Mouse (Mus musculus): ENCODE data around the gene Rnase9. TPM values are rescaled to one million over a fixed set of nuclear protein-coding genes. Genes with fewer than 3 reads are reported as not detected.

Gene Rnase9
- total RNA-seq, 2 experiments from 2014 or later = not detected

GRCm38 (mm10) chr14:50997999-50998666 lies 43.5 kb downstream of the Rnase9 start:
- intact Hi-C loops (cut with DNase I; ENCODE audit: low total_unique reads) = no loop called here
- no peak for DNase-seq

- no peak for DNase-seq
- intact Hi-C loops (cut with DNase I; ENCODE audit: low total_unique reads) = no loop called here
These were observed 44.6 kb downstream of the Rnase9 start for GRCm38 (mm10) chr14:50997088-50997487.

GRCm38 (mm10) chr14:50991037-50991436 lies 50.6 kb downstream of the Rnase9 start:
- DNase-seq = no peak
- intact Hi-C loops (cut with DNase I; ENCODE audit: low total_unique reads) = no loop called here

Other genes with a start within 250 kb of the Rnase9 start
- under 1 TPM in 1 of 2 experiments, not detected in 1; 0.72 TPM for gene Ccnb1ip1, start 234.1 kb downstream of the Rnase9 start, total RNA-seq (2021)
- gene Parp2, start 234.0 kb downstream of the Rnase9 start, total RNA-seq (2021) = 1 to 10 TPM; 9.3 to 10.0 TPM
- gene Tep1, start 171.3 kb downstream of the Rnase9 start, total RNA-seq (2021) = 10 to 100 TPM in 1 of 2 experiments, 1 to 10 TPM in 1; 9.4 to 10.3 TPM
- 100 to 1,000 TPM; 101 to 192 TPM for gene Klhl33, start 144.4 kb downstream of the Rnase9 start, total RNA-seq (2021)
- 10 to 100 TPM; 40.0 to 42.1 TPM for gene Osgep, start 117.0 kb downstream of the Rnase9 start, total RNA-seq (2021)
- gene Apex1, start 116.9 kb downstream of the Rnase9 start, total RNA-seq (2021) = 10 to 100 TPM; 32.7 to 33.4 TPM
- gene Pip4p1, start 111.0 kb downstream of the Rnase9 start, total RNA-seq (2021) = 10 to 100 TPM; 12.6 to 16.4 TPM
- 1 to 10 TPM; 4.6 to 6.8 TPM for gene Pnp, start 110.8 kb downstream of the Rnase9 start, total RNA-seq (2021)
- gene Gm49342, start 97.4 kb downstream of the Rnase9 start, total RNA-seq (2021) = 1 to 10 TPM; 4.6 to 6.6 TPM
- under 1 TPM; 0.29 to 0.49 TPM for gene Pnp2, start 85.9 kb downstream of the Rnase9 start, total RNA-seq (2021)
- gene Rnase10, start 34.1 kb downstream of the Rnase9 start, total RNA-seq (2021) = not detected
- gene Rnase11, start 8.3 kb upstream of the Rnase9 start, total RNA-seq (2021) = not detected
- gene Rnase12, start 15.8 kb upstream of the Rnase9 start, total RNA-seq (2021) = not detected
- not detected for gene Olfr750, start 32.6 kb upstream of the Rnase9 start, total RNA-seq (2021)
- 10 to 100 TPM; 46.5 to 51.1 TPM for gene Rnase4, start 49.2 kb upstream of the Rnase9 start, total RNA-seq (2021)
- gene Ang, start 49.3 kb upstream of the Rnase9 start, total RNA-seq (2021) = 1 to 10 TPM; 3.6 to 3.8 TPM
- not detected for gene Eddm3b, start 72.6 kb upstream of the Rnase9 start, total RNA-seq (2021)
- gene Rnase6, start 82.0 kb upstream of the Rnase9 start, total RNA-seq (2021) = under 1 TPM; 0.18 to 0.64 TPM
- gene Rnase1, start 104.9 kb upstream of the Rnase9 start, total RNA-seq (2021) = not detected
- gene Rnase2b, start 120.4 kb upstream of the Rnase9 start, total RNA-seq (2021) = not detected
- not detected for gene Ang2, start 157.3 kb upstream of the Rnase9 start, total RNA-seq (2021)
- gene Ear14, start 161.5 kb upstream of the Rnase9 start, total RNA-seq (2021) = not detected
- under 1 TPM in 1 of 2 experiments, not detected in 1; 0.64 TPM for gene Rnase2a, start 214.2 kb upstream of the Rnase9 start, total RNA-seq (2021)